Mouse (Mus musculus) forebrain, embryonic 13.5 days (tissue): ENCODE measurements around the gene 1700056E22Rik. TPM values are rescaled to one million over a fixed set of nuclear protein-coding genes. Genes with fewer than 3 reads are reported as not detected.

ENCODE experiments used
- ATAC-seq: fragments of 200-750 bp; cut with Nextera tagmentation; 2 replicates; pipeline ENCODE4 v1.8.0; 2017
- H3K27ac ChIP-seq: fragments of 300-500 bp; sonication (generic); 2 replicates; pipeline ENCODE4 v1.5.1; 2015; ENCODE audit warnings: inconsistent platforms, mild to moderate bottlenecking, moderate library complexity
- H3K27me3 ChIP-seq: fragments of 300-500 bp; sonication (generic); 2 replicates; pipeline ENCODE4 v1.6.1; 2015; ENCODE audit warnings: mild to moderate bottlenecking, inconsistent platforms
- H3K36me3 ChIP-seq: fragments of 300-500 bp; sonication (generic); 2 replicates; pipeline ENCODE4 v1.6.1; 2015; ENCODE audit warnings: mild to moderate bottlenecking, inconsistent platforms; ENCODE audit not compliant: poor library complexity, severe bottlenecking
- H3K4me1 ChIP-seq: fragments of 300-500 bp; sonication (generic); 2 replicates; pipeline ENCODE4 v1.6.1; 2015; ENCODE audit warnings: inconsistent platforms
- H3K4me2 ChIP-seq: fragments of 300-500 bp; sonication (generic); 2 replicates; pipeline ENCODE4 v1.6.1; 2015; ENCODE audit warnings: inconsistent platforms, mild to moderate bottlenecking, moderate library complexity
- H3K4me3 ChIP-seq: fragments of 300-500 bp; sonication (generic); 2 replicates; pipeline ENCODE4 v1.5.1; 2015; ENCODE audit warnings: mild to moderate bottlenecking, inconsistent platforms
- H3K9ac ChIP-seq: fragments of 300-500 bp; sonication (generic); 2 replicates; pipeline ENCODE4 v1.6.1; 2015; ENCODE audit warnings: mild to moderate bottlenecking, inconsistent platforms
- H3K9me3 ChIP-seq: fragments of 300-500 bp; sonication (generic); replicated peaks from 2 replicates; pipeline ENCODE4 v1.6.1; 2016; ENCODE audit warnings: inconsistent platforms
- WGBS: fragments of 180-500 bp; shearing (Covaris S2); methylation state at CpG from one replicate; pipeline ENCODE4 v1.1.7; 2015; 5-methylcytosine and 5-hydroxymethylcytosine counted together
- polyA plus RNA-seq: library from polyadenylated mRNA; unstranded; fragments of >200 nt; fragmentation: Nextera tagmentation; extraction: Ambion mirVana; gene quantifications from 2 replicates; pipeline ENCODE4 v1.2.1, GENCODE M21; 2015

Gene 1700056E22Rik
- polyA plus RNA-seq, 1 experiment from 2014 or later, result 1.5 TPM

DNA sequence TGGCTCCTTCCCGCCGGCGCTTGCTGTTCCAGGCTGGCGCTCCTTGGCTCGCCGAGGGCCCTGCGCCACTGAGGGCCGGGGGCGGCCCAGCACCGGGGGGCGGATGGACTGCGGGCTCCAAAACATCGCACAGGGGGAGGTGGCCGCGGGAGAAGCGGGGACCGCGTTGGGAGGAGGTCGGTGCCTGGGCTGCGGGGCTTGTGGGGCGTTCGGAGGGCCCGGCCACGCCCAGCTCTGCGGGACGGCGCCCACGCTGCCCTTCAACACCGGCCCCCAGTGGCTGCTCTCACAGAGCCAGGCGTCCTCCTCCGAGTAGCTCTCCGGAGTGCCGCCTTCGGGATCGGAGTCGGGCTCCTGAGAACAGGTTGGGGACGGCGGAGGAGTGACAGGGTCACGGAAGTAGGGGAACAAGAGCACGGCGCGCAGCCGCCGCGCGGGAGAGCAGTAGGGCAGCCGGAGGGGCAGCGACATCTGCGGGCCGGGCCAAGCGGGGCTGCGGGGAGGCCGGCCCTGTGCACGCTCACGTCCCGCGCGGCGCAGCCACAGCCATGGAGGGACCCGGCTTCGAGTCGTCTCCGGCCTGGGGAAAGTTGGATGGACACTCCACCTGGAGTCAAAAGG is 601 bp downstream of the 1700056E22Rik start:
- Histone ChIP-seq H3K9me3 (no peaks in the 10 kb centered on the region), H3K4me1 (peaks cover 50% of the 10 kb centered on the region), H3K27me3 (no peaks in the 10 kb centered on the region), H3K27ac (peak overlapping the region; percentile 96), H3K4me3 (peak overlapping the region; percentile 68), H3K36me3 (0 out of 2 replicates have a peak, but pooled peaks cover 15% of the 10 kb centered on the region), H3K9ac (peak overlapping the region; percentile 83), H3K4me2 (peak overlapping the region; percentile 88)
- ATAC-seq, result peak; percentile 73
- WGBS, result under 1% methylated on average over 62 of the region's 63 CpGs

DNA sequence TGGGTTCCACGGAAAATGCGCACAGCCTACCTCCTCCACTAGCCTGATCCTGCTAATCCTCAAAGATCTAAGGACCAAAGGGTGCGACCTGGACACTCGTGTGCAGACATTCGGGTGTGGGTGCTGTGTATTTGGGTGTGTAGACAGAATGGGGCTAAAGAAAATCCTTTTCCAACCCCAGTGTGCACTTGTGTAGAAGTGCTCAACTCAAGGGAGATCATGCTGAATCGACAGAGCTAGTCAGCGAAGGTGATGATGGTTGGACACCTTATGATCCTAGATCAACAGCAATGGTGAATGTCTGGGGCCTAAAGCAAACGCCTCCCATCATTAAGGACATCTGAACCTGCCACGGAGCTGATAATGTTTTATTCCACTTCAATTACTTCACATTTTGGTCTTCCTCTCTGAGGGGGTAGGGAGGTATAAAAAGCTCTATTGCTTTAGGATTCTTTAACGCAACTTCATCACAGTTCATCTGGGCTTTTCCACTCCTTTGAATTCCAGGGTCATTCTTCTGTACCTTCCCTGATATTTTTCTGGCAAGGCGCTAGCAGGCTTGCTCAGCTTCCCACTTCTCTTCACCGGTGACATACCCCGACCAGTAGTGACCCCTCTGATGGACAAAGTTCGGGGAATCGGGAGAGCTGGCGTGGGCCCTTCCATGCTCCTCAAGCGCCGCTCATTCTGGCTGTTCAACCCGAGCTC is 1.3 kb downstream of the 1700056E22Rik start:
- 16% methylated on average over 19 of the region's 19 CpGs for WGBS

DNA sequence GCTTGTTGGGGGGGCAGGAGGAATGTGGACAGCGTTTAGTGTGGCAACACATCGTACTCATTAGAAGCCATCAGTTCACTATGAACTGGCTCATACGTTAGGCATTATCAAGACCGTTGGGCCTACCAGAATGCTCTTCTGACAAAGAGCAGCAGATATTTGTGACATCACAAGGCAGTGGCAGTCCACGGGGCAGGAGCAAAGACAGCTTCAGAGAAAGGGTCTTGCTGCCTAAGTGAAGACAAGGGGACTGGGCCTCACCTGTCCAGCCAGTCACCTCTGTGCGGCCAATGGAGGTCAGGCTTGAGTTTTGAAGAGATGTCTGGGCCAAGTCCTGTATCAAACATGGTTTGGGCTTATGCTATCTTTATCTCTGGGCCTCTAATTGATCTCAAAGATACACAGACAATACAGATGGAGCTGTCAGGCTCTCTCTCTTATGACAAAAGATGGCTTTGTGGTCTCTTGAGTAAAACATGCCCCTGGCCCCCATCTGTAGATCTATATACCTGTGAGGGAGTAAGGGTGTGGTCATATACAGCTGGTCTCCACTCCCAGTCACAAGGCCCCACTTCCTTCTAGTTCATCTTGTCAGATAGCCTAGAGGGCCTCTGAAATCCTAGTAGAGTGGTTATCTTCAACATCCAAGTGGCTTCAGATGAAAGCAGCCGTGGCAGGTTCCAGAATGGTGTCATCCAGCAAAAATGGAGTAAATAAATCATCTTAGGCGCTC is 3.9 kb downstream of the 1700056E22Rik start:
- H3K36me3 ChIP-seq, result no peaks in the 10 kb centered on the region
- H3K4me3 ChIP-seq, result no peak overlapping the region
- H3K9me3 ChIP-seq, result no peaks in the 10 kb centered on the region
- H3K4me1 ChIP-seq, result peaks cover 20% of the 10 kb centered on the region
- no peak overlapping the region for H3K9ac ChIP-seq
- ATAC-seq, result no peak
- H3K27me3 ChIP-seq, result no peaks in the 10 kb centered on the region
- H3K4me2 ChIP-seq, result no peak overlapping the region
- H3K27ac ChIP-seq, result no peak overlapping the region
- 93% methylated on average over 8 of the region's 8 CpGs for WGBS

More for the DNA sequence above, 1.3 kb downstream of the 1700056E22Rik start:
- peak overlapping the region; percentile 88 for H3K4me2 ChIP-seq
- no peak for ATAC-seq
- H3K4me1 ChIP-seq, result peaks cover 45% of the 10 kb centered on the region
- H3K9ac ChIP-seq, result peak overlapping the region; percentile 83
- H3K4me3 ChIP-seq, result peak overlapping the region; percentile 68
- H3K27ac ChIP-seq, result peak overlapping the region; percentile 96
- H3K9me3 ChIP-seq, result no peaks in the 10 kb centered on the region
- no peaks in the 10 kb centered on the region for H3K27me3 ChIP-seq
- 0 out of 2 replicates have a peak, but pooled peaks cover 11% of the 10 kb centered on the region for H3K36me3 ChIP-seq

DNA sequence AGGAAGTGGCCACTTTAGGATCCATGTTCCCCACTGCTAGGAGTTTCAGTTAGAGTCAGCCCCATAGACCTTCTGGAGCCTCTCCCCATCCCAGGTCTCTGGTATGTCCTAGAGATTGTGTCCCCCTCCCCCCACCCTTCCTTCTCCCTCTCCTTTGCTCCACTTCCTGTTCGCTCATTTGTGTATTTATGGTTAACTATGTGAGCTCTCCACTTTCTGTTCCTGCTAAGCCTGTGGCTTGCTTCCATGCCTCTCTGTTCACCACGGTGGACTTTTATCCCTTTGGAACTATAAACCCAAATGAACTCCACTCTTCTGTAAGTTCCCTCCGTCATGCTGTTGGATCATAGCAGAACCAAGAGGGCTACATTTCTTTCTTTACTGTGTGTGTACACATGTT is 7.1 kb downstream of the 1700056E22Rik start:
- Histone ChIP-seq H3K9me3 (no peaks in the 10 kb centered on the region), H3K27ac (no peak overlapping the region), H3K27me3 (no peaks in the 10 kb centered on the region), H3K4me3 (no peak overlapping the region), H3K9ac (no peak overlapping the region), H3K36me3 (no peaks in the 10 kb centered on the region), H3K4me2 (no peak overlapping the region), H3K4me1 (peaks cover 6% of the 10 kb centered on the region; the same call in 1 of the 2 replicates)
- ATAC-seq, result no peak
- 96% methylated on average over 3 of the region's 3 CpGs for WGBS

DNA sequence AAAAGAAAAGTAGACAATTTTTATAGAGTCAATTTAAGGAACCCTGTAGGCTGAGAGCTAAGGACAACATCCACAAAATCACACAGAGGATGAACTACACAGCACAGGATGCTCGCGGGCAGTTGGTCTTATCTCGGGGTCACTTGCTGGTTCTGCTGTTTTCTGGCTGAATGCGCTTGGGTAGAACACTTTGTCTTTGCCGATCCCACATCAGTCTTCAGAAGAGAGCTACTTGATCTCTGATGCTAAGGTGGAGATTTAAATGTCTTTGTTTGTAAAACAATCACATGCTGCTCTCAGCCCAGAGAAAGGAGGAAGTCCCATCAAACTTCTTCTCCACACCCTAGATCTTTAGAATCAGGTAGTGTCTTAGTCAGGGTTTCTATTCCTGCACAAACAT is 9.0 kb downstream of the 1700056E22Rik start:
- Histone ChIP-seq H3K9me3 (no peaks in the 10 kb centered on the region), H3K27me3 (no peaks in the 10 kb centered on the region), H3K4me1 (no peaks in the 10 kb centered on the region), H3K4me2 (no peak overlapping the region), H3K36me3 (no peaks in the 10 kb centered on the region), H3K4me3 (no peak overlapping the region), H3K9ac (no peak overlapping the region), H3K27ac (no peak overlapping the region)
- no peak for ATAC-seq
- WGBS, result 93% methylated on average over 5 of the region's 5 CpGs

DNA sequence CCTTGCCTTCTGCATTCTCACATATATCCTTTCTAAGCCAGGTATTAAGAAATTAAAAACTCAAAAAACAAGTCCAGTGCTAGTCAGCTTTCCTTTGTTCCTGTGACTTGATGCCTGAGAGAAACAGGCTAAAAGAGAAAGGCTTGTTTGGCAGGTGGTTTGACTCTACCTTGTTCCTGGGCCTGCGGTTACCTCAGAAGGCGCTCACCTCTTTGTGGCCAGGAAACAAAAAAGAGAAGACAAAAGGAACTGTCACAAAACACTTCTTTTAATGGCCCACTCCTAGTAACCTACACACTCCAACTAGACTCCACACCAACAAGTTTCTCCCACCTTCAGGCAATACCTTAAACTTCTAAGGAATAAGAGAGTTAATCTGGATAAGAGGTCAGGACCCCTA is 9.5 kb downstream of the 1700056E22Rik start:
- H3K27ac ChIP-seq, result no peak overlapping the region
- H3K27me3 ChIP-seq, result no peaks in the 10 kb centered on the region
- no peaks in the 10 kb centered on the region for H3K4me1 ChIP-seq
- H3K9me3 ChIP-seq, result no peaks in the 10 kb centered on the region
- no peak for ATAC-seq
- WGBS, result 95% methylated on average over 2 of the region's 2 CpGs
- H3K4me2 ChIP-seq, result no peak overlapping the region
- H3K36me3 ChIP-seq, result no peaks in the 10 kb centered on the region
- H3K9ac ChIP-seq, result no peak overlapping the region
- no peak overlapping the region for H3K4me3 ChIP-seq

DNA sequence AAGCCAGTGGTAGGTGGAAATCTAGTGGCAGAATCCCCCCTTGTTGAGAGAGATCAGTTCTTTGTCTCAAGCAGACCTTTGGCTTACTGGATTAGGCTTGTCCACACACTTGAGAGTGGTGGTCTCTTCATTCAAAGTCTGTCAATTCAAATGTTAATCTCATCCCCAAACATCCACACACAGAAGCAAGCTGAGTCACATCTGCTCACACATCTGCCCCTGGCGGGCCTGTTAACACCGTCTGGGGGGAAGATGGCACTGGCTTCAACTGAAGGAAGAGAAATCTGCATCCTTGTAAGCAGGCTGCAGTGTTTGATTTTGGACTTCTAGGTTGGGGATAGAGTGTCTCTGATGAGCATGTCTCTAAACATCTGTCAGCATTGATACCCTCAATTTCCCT is 10.1 kb downstream of the 1700056E22Rik start:
- ATAC-seq, result no peak
- Histone ChIP-seq H3K9ac (no peak overlapping the region), H3K4me2 (no peak overlapping the region), H3K4me3 (no peak overlapping the region), H3K9me3 (no peaks in the 10 kb centered on the region), H3K27ac (no peak overlapping the region), H3K4me1 (no peaks in the 10 kb centered on the region), H3K27me3 (no peaks in the 10 kb centered on the region), H3K36me3 (no peaks in the 10 kb centered on the region)
- 67% methylated on average over 2 of the region's 2 CpGs for WGBS

DNA sequence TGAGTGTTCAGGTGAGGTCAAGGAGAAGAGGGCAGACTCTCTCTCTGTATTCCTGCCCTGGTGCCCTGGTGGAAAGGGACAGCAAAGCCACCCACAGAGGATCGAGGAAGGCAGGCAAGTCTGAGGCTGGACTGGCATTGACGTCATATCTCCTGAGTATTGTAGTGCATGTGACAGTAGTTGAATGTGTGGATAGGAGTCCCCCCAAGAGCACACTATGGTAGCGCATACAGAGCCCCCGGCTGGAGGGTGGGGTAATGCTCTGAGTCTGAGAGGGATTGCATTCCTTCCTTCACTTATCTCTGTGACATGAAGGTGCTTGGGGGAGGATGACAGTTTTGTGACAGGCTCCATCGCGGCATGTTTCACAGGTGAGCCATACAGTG is 14.4 kb downstream of the 1700056E22Rik start:
- Histone ChIP-seq H3K9ac (no peak overlapping the region), H3K4me2 (no peak overlapping the region), H3K9me3 (no peaks in the 10 kb centered on the region), H3K4me1 (no peaks in the 10 kb centered on the region), H3K36me3 (no peaks in the 10 kb centered on the region), H3K27ac (no peak overlapping the region), H3K27me3 (no peaks in the 10 kb centered on the region), H3K4me3 (no peak overlapping the region)
- 46% methylated on average over 6 of the region's 6 CpGs for WGBS
- no peak for ATAC-seq

DNA sequence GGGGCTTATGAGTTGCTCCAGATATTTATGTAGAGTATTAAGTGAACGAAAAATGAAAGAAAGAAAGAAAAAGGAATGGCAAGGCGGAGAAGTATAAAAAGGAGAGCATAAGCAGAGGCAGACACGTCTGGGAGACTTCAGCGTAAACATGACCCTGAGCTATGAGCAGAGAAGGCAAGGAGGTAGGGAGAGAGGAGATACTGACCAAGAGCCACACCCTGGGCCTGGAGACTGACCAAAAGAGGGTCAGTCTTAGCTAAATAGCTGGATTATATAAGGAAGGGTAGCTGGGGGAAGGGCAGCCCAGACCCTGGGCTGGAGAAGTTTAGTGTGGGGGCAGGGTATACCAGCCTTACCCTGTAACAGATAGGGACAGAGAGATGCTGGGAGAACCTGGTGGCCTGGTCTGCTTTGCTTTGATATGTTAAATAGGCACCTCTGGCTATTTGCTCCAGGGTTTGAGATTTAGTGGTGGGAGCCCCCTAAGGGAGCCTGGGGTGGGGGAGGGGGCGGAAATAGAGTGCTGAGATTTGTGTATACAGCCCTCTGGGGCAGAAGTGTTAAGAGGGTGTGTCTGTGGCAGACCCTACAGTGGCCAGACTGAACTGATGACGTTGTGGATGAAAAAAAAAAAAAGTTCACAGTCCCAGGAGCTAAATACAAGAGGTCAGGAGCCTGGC is 14.9 kb downstream of the 1700056E22Rik start:
- H3K4me3 ChIP-seq, result no peak overlapping the region
- H3K9me3 ChIP-seq, result no peaks in the 10 kb centered on the region
- H3K36me3 ChIP-seq, result no peaks in the 10 kb centered on the region
- ATAC-seq, result no peak
- H3K27me3 ChIP-seq, result no peaks in the 10 kb centered on the region
- H3K4me1 ChIP-seq, result no peaks in the 10 kb centered on the region
- H3K27ac ChIP-seq, result no peak overlapping the region
- 57% methylated on average over 6 of the region's 6 CpGs for WGBS
- no peak overlapping the region for H3K9ac ChIP-seq
- no peak overlapping the region for H3K4me2 ChIP-seq

DNA sequence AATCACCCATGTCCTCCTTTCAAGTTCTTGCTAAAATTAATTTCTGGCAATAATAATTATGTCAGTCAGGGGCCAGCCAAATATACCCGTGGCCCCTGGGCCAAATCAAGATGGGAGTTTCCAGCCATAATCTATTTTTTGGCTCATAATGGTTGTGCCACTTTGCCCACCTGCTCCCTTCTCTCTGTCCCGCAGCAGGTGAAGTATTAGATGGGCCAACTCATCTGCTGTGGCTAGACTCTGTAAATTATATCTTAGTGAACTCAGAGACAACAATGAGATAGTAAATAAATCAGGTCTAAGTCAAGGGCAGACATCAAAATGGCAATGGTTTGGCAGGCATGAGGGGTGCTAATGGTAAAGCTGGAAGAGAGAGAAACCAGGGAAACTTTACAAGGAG is 16.5 kb downstream of the 1700056E22Rik start:
- H3K9me3 ChIP-seq, result no peaks in the 10 kb centered on the region
- ATAC-seq, result no peak
- no peaks in the 10 kb centered on the region for H3K27me3 ChIP-seq
- no peaks in the 10 kb centered on the region for H3K36me3 ChIP-seq
- no peaks in the 10 kb centered on the region for H3K4me1 ChIP-seq
- H3K4me3 ChIP-seq, result no peak overlapping the region
- 87% methylated on average over 2 of the region's 2 CpGs for WGBS
- H3K27ac ChIP-seq, result no peak overlapping the region
- H3K4me2 ChIP-seq, result no peak overlapping the region
- H3K9ac ChIP-seq, result no peak overlapping the region

DNA sequence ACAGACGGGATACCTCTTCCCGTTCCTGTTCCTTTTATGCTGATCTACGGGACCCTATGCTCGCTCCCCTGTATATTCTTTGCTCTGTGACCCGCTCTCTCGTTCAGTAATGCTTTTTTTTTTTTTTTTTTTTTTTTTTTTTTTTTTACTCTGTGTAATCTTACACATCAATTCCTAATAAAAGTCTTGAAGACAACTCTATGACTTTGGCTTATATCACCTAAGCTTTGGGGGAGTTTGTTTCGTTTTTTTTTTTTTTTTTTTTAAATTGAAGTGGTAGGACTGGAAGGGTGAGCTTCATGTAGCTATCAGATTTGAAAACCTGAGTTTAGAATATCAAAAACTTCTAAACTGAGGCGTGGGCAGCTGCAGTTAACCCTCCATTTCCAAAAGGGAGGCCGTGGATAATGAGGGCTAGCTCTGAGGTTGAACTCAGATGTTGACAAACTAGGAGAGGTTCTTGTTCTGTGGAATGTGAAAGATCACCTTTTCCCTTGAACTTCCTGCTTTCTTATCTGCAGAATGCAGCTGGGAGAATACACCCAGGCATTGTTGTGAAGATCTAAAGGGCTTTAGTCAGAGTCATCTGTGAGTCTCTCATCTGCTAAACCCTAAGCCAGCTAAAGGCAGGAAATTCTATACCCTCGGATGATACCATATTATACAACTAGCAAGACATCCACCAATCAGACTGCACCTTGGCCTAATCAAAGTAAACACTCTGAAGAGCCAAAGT is 17.9 kb downstream of the 1700056E22Rik start:
- Histone ChIP-seq H3K27me3 (no peaks in the 10 kb centered on the region), H3K4me2 (no peak overlapping the region), H3K4me3 (no peak overlapping the region), H3K27ac (no peak overlapping the region), H3K9ac (no peak overlapping the region), H3K4me1 (no peaks in the 10 kb centered on the region), H3K9me3 (no peaks in the 10 kb centered on the region), H3K36me3 (no peaks in the 10 kb centered on the region)
- no peak for ATAC-seq
- WGBS, result 85% methylated on average over 10 of the region's 10 CpGs
